Mouse (Mus musculus) G1E-ER4 (cell line): ENCODE measurements around the gene Scarf2. TPM values are rescaled to one million over a fixed set of nuclear protein-coding genes. Genes with fewer than 3 reads are reported as not detected.

Experiments used
- GATA1 ChIP-seq: IDR thresholded peaks from one replicate; pipeline ENCODE4 v1.8.0; 2012; ENCODE audit warnings: low read length, inconsistent platforms
- polyA plus RNA-seq: library from polyadenylated mRNA; stranded (reverse); fragments of >175 nt; gene quantifications from 2 replicates; pipeline ENCODE4 v1.2.3, GENCODE M21; 2012

Gene Scarf2
- polyA plus RNA-seq, 1 experiment, result not detected

DNA sequence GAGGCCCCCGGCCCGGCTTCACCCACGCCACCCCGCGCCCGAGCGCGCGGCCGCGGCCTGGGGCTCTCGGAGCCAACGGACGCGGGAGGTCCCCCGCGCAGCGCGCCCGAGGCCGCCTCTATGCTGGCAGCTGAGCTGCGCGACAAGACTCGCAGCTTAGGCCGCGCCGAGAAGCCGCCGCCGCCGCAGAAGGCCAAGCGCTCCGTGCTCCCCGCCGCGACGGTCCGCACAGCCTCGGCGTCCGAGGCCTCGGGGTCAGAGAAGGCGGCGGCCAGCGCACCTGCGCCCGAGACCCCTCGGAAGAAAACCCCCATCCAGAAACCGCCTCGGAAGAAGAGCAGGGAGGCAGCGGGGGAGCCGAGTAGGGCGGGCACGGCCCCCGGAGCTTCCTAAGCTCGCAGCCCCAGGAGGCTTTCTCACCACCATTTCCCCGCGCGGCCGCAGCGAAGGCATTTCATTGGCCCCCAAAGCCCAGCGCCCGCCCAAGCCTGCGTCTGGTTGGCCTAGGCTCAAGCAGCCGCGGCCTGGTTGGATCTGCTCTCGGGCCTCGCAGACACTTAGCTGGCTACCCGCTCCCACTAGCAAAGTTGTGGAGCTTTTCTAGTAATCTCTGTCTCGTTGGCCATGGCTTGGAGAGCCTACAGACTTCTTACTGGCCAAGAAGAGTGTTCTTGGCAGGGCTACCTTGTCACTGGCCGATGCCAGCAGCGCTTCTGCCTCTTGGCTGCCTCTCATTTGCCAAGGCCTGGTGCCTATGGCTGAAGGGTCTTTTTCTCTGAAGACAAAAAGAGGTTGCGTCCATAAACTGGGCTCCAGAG, 10.3 kb downstream of the Scarf2 start:
- TF ChIP-seq GATA1, result no peak

- no peak for TF ChIP-seq GATA1
These were observed 12.0 kb downstream of the Scarf2 start for GRCm38 (mm10) chr16:17809125-17809524.

GRCm38 (mm10) chr16:17809711-17810110, 12.6 kb downstream of the Scarf2 start:
- TF ChIP-seq GATA1, result no peak

- TF ChIP-seq GATA1, result no peak
These were observed 15.0 kb downstream of the Scarf2 start for GRCm38 (mm10) chr16:17812120-17812519.

DNA sequence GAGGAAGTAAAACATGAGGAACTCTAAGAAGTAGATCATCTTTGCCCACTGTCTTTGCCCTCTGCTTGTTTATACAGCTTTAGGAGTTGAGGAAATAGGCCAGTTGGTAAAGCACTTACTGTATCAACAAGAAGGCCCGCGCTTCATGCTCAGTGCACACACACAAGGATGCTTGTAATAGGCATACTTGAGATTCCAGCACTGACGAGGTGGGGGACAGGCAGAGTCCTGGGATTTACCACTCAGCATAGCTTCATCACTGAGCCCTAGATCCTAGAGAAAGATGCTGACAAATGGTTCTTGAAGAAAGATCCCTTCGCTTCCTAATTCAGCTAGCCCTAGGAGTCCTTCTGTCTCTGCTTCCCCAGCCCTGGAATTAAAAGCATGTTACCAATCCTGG, 16.1 kb downstream of the Scarf2 start:
- no peak for TF ChIP-seq GATA1

- no peak for TF ChIP-seq GATA1
These were observed 18.6 kb downstream of the Scarf2 start for GRCm38 (mm10) chr16:17815411-17816402.

GRCm38 (mm10) chr16:17816528-17816927, 19.4 kb downstream of the Scarf2 start:
- no peak for TF ChIP-seq GATA1

- TF ChIP-seq GATA1, result no peak
These were observed 29.4 kb downstream of the Scarf2 start for GRCm38 (mm10) chr16:17826500-17826899.

- TF ChIP-seq GATA1, result no peak
These were observed 31.1 kb downstream of the Scarf2 start for GRCm38 (mm10) chr16:17828229-17828628.

GRCm38 (mm10) chr16:17828867-17829266, 31.8 kb downstream of the Scarf2 start:
- no peak for TF ChIP-seq GATA1

DNA sequence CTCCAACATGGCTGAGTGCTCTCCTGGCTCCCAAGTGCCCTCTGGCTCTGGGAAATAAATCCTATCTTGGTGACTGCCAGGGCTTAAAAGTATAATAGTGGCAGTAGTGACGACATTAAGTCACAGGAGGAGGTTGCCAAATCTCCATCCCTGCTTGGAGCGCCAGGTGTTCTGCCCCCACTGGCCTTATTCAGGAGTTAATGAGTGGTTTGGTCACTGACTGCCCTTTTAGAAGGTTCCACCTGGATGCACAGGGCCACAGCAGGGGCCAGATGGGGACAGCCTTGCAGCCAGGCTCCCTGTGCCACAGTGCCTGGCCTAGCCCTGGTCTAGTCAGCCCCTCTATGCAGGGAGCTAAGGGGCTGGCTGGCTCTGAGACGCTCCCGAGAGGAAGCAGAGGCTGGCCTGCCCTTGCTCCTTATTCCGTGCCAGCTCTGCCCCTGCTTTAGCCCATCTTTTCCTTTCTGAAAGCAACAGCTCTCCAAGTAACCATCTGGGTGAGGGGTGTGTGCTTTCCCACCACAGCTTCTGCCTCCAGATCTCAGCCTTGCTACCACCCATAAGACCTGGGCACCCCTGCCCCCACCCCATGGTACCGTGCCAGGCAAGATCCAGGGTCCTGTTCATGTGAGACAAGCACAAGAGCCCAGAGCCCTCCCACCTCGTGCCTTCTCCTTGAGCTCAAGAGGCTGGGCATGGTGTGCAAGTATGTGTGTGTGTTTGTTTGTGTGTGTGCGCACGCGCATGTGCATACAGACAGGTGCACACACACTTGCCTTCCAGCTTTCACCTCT, 33.5 kb downstream of the Scarf2 start:
- TF ChIP-seq GATA1, result no peak

DNA sequence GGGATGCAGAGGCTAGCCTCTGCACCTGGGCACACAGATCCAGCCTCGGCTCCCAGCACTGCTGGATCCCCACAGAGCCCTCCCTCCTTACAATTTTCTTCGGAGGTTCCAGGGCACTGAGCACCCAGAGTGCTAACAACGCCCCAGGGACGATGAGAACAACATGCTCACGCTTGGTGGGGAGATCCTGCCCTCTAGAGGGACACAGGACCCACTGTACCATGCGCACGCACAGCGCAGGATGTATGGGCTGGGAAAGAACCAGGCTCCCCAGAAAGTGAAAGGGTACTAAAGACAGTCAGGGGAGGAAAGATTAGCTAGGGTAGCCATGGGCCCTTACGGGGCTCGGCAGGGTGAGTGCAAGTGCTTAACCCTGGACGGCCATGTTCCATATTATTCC, 34.7 kb downstream of the Scarf2 start:
- no peak for TF ChIP-seq GATA1

DNA sequence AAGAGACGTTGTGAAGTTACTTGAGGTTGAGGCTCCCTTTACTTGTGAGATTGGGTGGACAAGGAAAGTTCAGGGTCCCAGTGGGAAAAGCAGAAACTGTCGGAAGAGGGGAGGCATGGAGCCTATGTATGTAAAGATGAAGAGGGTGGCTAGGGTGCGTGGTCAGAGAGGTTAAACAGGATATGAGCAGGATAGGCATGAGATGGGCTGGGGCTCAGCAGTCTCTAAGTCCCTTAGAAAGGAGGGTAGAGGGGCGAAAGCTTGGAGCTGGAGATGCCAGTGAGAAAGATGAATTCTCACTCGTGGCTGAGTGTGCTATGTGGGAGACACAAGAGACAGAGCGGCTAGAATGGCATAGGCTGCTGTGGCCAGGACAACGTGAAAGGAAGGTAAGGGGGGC, 35.7 kb downstream of the Scarf2 start, which contains the start of gene B830017H08Rik:
TSS of gene B830017H08Rik (plus strand) at position 301 of the 400 bp plus-strand sequence.
- TF ChIP-seq GATA1, result no peak

DNA sequence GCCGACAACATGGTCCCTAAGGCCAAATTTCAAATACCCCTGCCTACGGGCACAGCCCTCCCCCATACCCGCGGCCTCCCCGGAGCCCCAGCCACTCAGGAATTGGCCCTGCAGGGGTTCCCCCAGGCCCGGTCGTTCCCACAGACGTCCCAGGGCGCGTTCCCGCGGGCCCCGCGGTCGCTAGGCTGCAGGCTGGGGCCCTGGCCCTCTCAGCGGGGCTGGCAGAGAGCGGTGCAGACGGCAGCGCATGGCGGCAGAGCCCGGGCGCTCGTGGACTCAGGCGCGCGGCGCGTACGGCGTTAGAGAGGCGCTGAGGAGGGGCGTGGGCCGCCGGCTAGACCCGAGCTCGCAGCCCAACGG, 36.2 kb downstream of the Scarf2 start:
- TF ChIP-seq GATA1, result no peak

DNA sequence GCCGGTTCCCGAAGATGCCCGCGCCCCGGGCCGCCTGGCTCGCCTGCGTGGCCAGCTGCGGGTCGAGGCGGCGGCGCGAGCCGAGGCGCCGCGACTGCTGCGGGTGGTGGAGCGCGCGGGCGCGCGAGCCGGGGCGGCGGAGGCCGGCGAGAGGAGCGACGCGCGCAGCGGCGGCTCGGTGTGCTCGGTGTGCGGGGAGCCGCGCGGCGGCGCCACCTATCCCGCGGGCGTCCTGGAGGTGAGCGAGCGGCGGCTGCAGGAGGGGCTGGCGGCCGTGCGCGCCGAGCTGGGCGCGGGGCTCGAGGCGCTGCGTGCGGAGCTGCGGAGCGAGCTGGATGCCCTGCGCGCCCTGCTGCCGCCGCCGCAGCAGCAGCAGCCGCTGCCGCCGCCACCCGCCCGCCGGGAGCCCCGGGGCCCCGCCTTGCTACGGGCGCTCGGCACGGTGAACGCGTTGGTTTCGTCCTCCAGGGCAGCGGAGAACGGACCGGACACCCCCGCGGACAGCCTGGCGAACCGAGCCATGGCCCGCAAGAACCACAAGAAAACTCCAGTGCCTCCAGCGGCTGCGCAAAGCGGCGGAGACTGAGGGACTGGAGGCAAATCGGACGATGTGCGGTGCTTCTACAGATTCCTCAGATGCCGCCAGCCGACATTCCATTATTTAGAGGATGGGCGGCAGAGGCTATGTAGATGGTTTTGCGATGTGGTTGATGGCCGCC, 36.8 kb downstream of the Scarf2 start:
- no peak for TF ChIP-seq GATA1
